Comparison of ENCODE assay signal across 28 mouse cellular contexts in genomic region chr5:138940576-138940975, GRCm38 (mm10). TPM values are rescaled to one million over a fixed set of nuclear protein-coding genes. Genes with fewer than 3 reads are reported as not detected.
"Had no signal": no experiment of that assay in that cellular context is flagged by ENCODE, and none has a peak within 500 bp of the region (broad histone marks: within the 10 kb centered on the region; RNA-seq: fewer than 3 reads in every experiment).

No protein-coding gene starts in this region.

- H3K9me3 ChIP-seq: embryonic facial prominence, embryonic 10.5 days; embryonic facial prominence, embryonic 12.5 days; embryonic facial prominence, embryonic 13.5 days; embryonic facial prominence, embryonic 15.5 days; forebrain, embryonic 10.5 days; forebrain, embryonic 12.5 days; forebrain, embryonic 13.5 days; forebrain, embryonic 15.5 days; heart, embryonic 10.5 days had no signal

- H3K27ac ChIP-seq: embryonic facial prominence, embryonic 10.5 days; embryonic facial prominence, embryonic 12.5 days; embryonic facial prominence, embryonic 13.5 days; embryonic facial prominence, embryonic 15.5 days; forebrain, embryonic 10.5 days; forebrain, embryonic 12.5 days; forebrain, embryonic 13.5 days; forebrain, embryonic 15.5 days; gastrocnemius, adult 2 months; heart, adult 2 months; heart, embryonic 10.5 days had no signal

- DNase-seq: cerebellum, adult 9-11 months; cerebellum, postnatal 10 days; cerebellum, postnatal 14 days; cerebellum, postnatal 25 days; cerebellum, postnatal 36 days; embryo, embryonic 11 days; forebrain, postnatal 0 days; gastrocnemius, adult 2 months; gastrocnemius, postnatal 10 days; gastrocnemius, postnatal 14 days; gastrocnemius, postnatal 25 days; gastrocnemius, postnatal 36 days; heart, adult 11 months; heart, adult 18-20 months; heart, adult 2 months had no signal

- H3K4me3 ChIP-seq: embryonic facial prominence, embryonic 10.5 days; embryonic facial prominence, embryonic 12.5 days; embryonic facial prominence, embryonic 13.5 days; embryonic facial prominence, embryonic 15.5 days; erythroblast, embryonic 14.5 days; forebrain, embryonic 10.5 days; forebrain, embryonic 12.5 days; forebrain, embryonic 13.5 days; forebrain, embryonic 15.5 days; gastrocnemius, adult 2 months; heart, adult 2 months; heart, embryonic 10.5 days had no signal

- ATAC-seq: forebrain, embryonic 13.5 days; forebrain, embryonic 14.5 days; forebrain, embryonic 15.5 days; forebrain, embryonic 16.5 days; forebrain, postnatal 0 days had no signal

- H3K27me3 ChIP-seq: embryonic facial prominence, embryonic 12.5 days; embryonic facial prominence, embryonic 13.5 days; embryonic facial prominence, embryonic 15.5 days; forebrain, embryonic 12.5 days; forebrain, embryonic 13.5 days; forebrain, embryonic 15.5 days had no signal

- H3K36me3 ChIP-seq: embryonic facial prominence, embryonic 10.5 days; embryonic facial prominence, embryonic 12.5 days; embryonic facial prominence, embryonic 13.5 days; embryonic facial prominence, embryonic 15.5 days; forebrain, embryonic 10.5 days; forebrain, embryonic 12.5 days; forebrain, embryonic 15.5 days; heart, embryonic 10.5 days had no signal

- H3K4me2 ChIP-seq: embryonic facial prominence, embryonic 12.5 days; embryonic facial prominence, embryonic 13.5 days; embryonic facial prominence, embryonic 15.5 days; forebrain, embryonic 12.5 days; forebrain, embryonic 13.5 days; forebrain, embryonic 15.5 days had no signal

- H3K4me1 ChIP-seq: embryonic facial prominence, embryonic 15.5 days; forebrain, embryonic 12.5 days; forebrain, embryonic 13.5 days; forebrain, embryonic 15.5 days had no signal

- H3K9ac ChIP-seq: embryonic facial prominence, embryonic 12.5 days; embryonic facial prominence, embryonic 13.5 days; embryonic facial prominence, embryonic 15.5 days; forebrain, embryonic 12.5 days; forebrain, embryonic 13.5 days; forebrain, embryonic 15.5 days; forebrain, postnatal 0 days had no signal

RNA-seq across cellular contexts. Expression of gene Pdgfa, which starts 56.6 kb away (rescaled TPM):
- total RNA-seq: granulocyte monocyte progenitor cell, adult 5-6 weeks had no signal
